Comparison of ENCODE assay signal across 20 mouse cellular contexts in genomic region chr14:76164236-76164635, GRCm38 (mm10). TPM values are rescaled to one million over a fixed set of nuclear protein-coding genes. Genes with fewer than 3 reads are reported as not detected.
DNase-seq lines count a peak whose midpoint lies in the region; ATAC-seq and TF ChIP-seq lines count a peak whose summit lies in the region.
"Had no signal": no experiment of that assay in that cellular context is flagged by ENCODE, and none has a peak within 500 bp of the region (broad histone marks: within the 10 kb centered on the region; RNA-seq: fewer than 3 reads in every experiment).

No protein-coding gene starts in this region.

- H3K9ac ChIP-seq in kidney, embryonic 15.5 days: no peak overlapping the region
- no peak overlapping the region for H3K9ac ChIP-seq in kidney, embryonic 14.5 days (ENCODE audit: low read depth, low read length)
- no peak overlapping the region for H3K9ac ChIP-seq in neural tube, embryonic 12.5 days
- no peak overlapping the region for H3K9ac ChIP-seq in neural tube, embryonic 15.5 days (replicated peaks)
- H3K9ac ChIP-seq in intestine, postnatal 0 days (ENCODE audit: low read depth, low read length): no peak overlapping the region
- H3K9ac ChIP-seq in liver, embryonic 12.5 days: no peak overlapping the region
- H3K9ac ChIP-seq: heart, embryonic 15.5 days; lung, embryonic 14.5 days; stomach, embryonic 15.5 days had no signal

- WGBS in heart, embryonic 10.5 days: 38% methylated on average over 11 of the region's 11 CpGs
- 41% methylated on average over 11 of the region's 11 CpGs for WGBS in kidney, embryonic 15.5 days
- WGBS in kidney, embryonic 14.5 days: 39% methylated on average over 11 of the region's 11 CpGs
- WGBS in neural tube, embryonic 12.5 days: 30% methylated on average over 11 of the region's 11 CpGs
- 23% methylated on average over 11 of the region's 11 CpGs for WGBS in neural tube, embryonic 15.5 days
- WGBS in intestine, postnatal 0 days: 39% methylated on average over 11 of the region's 11 CpGs
- WGBS in liver, embryonic 12.5 days (ENCODE audit: insufficient replicate concordance): 36% methylated on average over 11 of the region's 11 CpGs

- peaks cover 12% of the 10 kb centered on the region for H3K27me3 ChIP-seq in heart, embryonic 10.5 days (ENCODE audit: insufficient read depth, poor library complexity, severe bottlenecking)
- H3K27me3 ChIP-seq in kidney, embryonic 15.5 days: peaks cover 14% of the 10 kb centered on the region; the same call in 1 of the 2 replicates
- H3K27me3 ChIP-seq in kidney, embryonic 14.5 days (ENCODE audit: control insufficient read depth, insufficient read depth, low read length): 0 out of 2 replicates have a peak, but pooled peaks cover 6% of the 10 kb centered on the region
- peaks cover 5% of the 10 kb centered on the region; the same call in 1 of the 2 replicates for H3K27me3 ChIP-seq in neural tube, embryonic 12.5 days (replicated peaks)
- H3K27me3 ChIP-seq in neural tube, embryonic 15.5 days (replicated peaks): no peaks in the 10 kb centered on the region
- 0 out of 2 replicates have a peak, but pooled peaks cover 4% of the 10 kb centered on the region for H3K27me3 ChIP-seq in intestine, postnatal 0 days (replicated peaks; ENCODE audit: control insufficient read depth, insufficient read depth, low read length)
- peaks cover 30% of the 10 kb centered on the region for H3K27me3 ChIP-seq in liver, embryonic 12.5 days (replicated peaks)
- H3K27me3 ChIP-seq: stomach, embryonic 15.5 days had no signal

- H3K36me3 ChIP-seq in heart, embryonic 10.5 days: no peaks in the 10 kb centered on the region
- H3K36me3 ChIP-seq in kidney, embryonic 15.5 days: no peaks in the 10 kb centered on the region
- H3K36me3 ChIP-seq in kidney, embryonic 14.5 days (ENCODE audit: control insufficient read depth, insufficient read depth, low read length): no peaks in the 10 kb centered on the region
- no peaks in the 10 kb centered on the region for H3K36me3 ChIP-seq in neural tube, embryonic 12.5 days
- no peaks in the 10 kb centered on the region for H3K36me3 ChIP-seq in neural tube, embryonic 15.5 days
- H3K36me3 ChIP-seq in intestine, postnatal 0 days (ENCODE audit: control insufficient read depth, insufficient read depth): no peaks in the 10 kb centered on the region
- no peaks in the 10 kb centered on the region for H3K36me3 ChIP-seq in liver, embryonic 12.5 days
- H3K36me3 ChIP-seq: forebrain, embryonic 10.5 days; heart, embryonic 15.5 days; hindbrain, embryonic 15.5 days; stomach, embryonic 15.5 days had no signal

- peak overlapping the region; percentile 54; the same call in 1 of the 2 replicates for H3K4me2 ChIP-seq in kidney, embryonic 15.5 days
- H3K4me2 ChIP-seq in kidney, embryonic 14.5 days (replicated peaks; ENCODE audit: low read depth, low read length): no peak overlapping the region
- peak overlapping the region; percentile 48; the same call in 1 of the 2 replicates for H3K4me2 ChIP-seq in neural tube, embryonic 12.5 days (replicated peaks)
- H3K4me2 ChIP-seq in neural tube, embryonic 15.5 days: no peak overlapping the region
- peak overlapping the region; percentile 53 for H3K4me2 ChIP-seq in intestine, postnatal 0 days (replicated peaks; ENCODE audit: low read depth)
- H3K4me2 ChIP-seq in liver, embryonic 12.5 days: no peak overlapping the region

- no peak for DNase-seq in heart, embryonic 10.5 days (ENCODE audit: low spot score)
- DNase-seq in heart, postnatal 4 days: no peak
- DNase-seq: cerebellum, adult 8-10 months; gastrocnemius, adult 2 months; kidney, adult 11 months; layer of hippocampus, adult 9-11 months; left cerebral cortex, postnatal 4 days; lung, embryonic 14.5 days; lung, postnatal 4 days had no signal

- no peak overlapping the region for H3K27ac ChIP-seq in heart, embryonic 10.5 days
- H3K27ac ChIP-seq in kidney, embryonic 15.5 days: no peak overlapping the region
- H3K27ac ChIP-seq in kidney, embryonic 14.5 days (ENCODE audit: low read depth, low read length): no peak overlapping the region
- no peak overlapping the region for H3K27ac ChIP-seq in neural tube, embryonic 12.5 days
- H3K27ac ChIP-seq in neural tube, embryonic 15.5 days (replicated peaks): no peak overlapping the region
- no peak overlapping the region for H3K27ac ChIP-seq in intestine, postnatal 0 days (ENCODE audit: low read depth, low read length)
- H3K27ac ChIP-seq in liver, embryonic 12.5 days: no peak overlapping the region
- H3K27ac ChIP-seq: forebrain, embryonic 10.5 days; gastrocnemius, adult 2 months; heart, embryonic 15.5 days; hindbrain, embryonic 15.5 days; left cerebral cortex, adult 2 months; stomach, embryonic 15.5 days had no signal

- peaks cover 2% of the 10 kb centered on the region; the same call in 1 of the 2 replicates for H3K9me3 ChIP-seq in heart, embryonic 10.5 days
- H3K9me3 ChIP-seq in kidney, embryonic 15.5 days (replicated peaks): no peaks in the 10 kb centered on the region
- no peaks in the 10 kb centered on the region for H3K9me3 ChIP-seq in kidney, embryonic 14.5 days (ENCODE audit: control insufficient read depth, low read length)
- 0 out of 2 replicates have a peak, but pooled peaks cover 4% of the 10 kb centered on the region for H3K9me3 ChIP-seq in neural tube, embryonic 12.5 days
- H3K9me3 ChIP-seq in neural tube, embryonic 15.5 days (replicated peaks): no peaks in the 10 kb centered on the region
- H3K9me3 ChIP-seq in intestine, postnatal 0 days (ENCODE audit: control insufficient read depth): no peaks in the 10 kb centered on the region
- H3K9me3 ChIP-seq in liver, embryonic 12.5 days (replicated peaks): no peaks in the 10 kb centered on the region
- H3K9me3 ChIP-seq: forebrain, embryonic 10.5 days; heart, embryonic 15.5 days; hindbrain, embryonic 15.5 days; stomach, embryonic 15.5 days had no signal

- peaks cover 14% of the 10 kb centered on the region for H3K4me1 ChIP-seq in heart, embryonic 10.5 days
- H3K4me1 ChIP-seq in kidney, embryonic 15.5 days: peaks cover 9% of the 10 kb centered on the region
- no peaks in the 10 kb centered on the region for H3K4me1 ChIP-seq in kidney, embryonic 14.5 days (ENCODE audit: control insufficient read depth, insufficient read depth, low read length)
- H3K4me1 ChIP-seq in neural tube, embryonic 12.5 days: peaks cover 10% of the 10 kb centered on the region
- peaks cover 10% of the 10 kb centered on the region for H3K4me1 ChIP-seq in neural tube, embryonic 15.5 days
- H3K4me1 ChIP-seq in intestine, postnatal 0 days (replicated peaks; ENCODE audit: control insufficient read depth, insufficient read depth, low read length): no peaks in the 10 kb centered on the region
- no peaks in the 10 kb centered on the region for H3K4me1 ChIP-seq in liver, embryonic 12.5 days

- H3K4me3 ChIP-seq in heart, embryonic 10.5 days: peak overlapping the region; percentile 50; the same call in 1 of the 2 replicates
- H3K4me3 ChIP-seq in kidney, embryonic 15.5 days (replicated peaks): no peak overlapping the region
- no peak overlapping the region for H3K4me3 ChIP-seq in kidney, embryonic 14.5 days (ENCODE audit: low read length)
- no peak overlapping the region for H3K4me3 ChIP-seq in neural tube, embryonic 12.5 days
- H3K4me3 ChIP-seq in neural tube, embryonic 15.5 days (replicated peaks): no peak overlapping the region
- no peak overlapping the region for H3K4me3 ChIP-seq in intestine, postnatal 0 days (ENCODE audit: low read depth, low read length)
- H3K4me3 ChIP-seq in liver, embryonic 12.5 days: no peak overlapping the region
- H3K4me3 ChIP-seq: left cerebral cortex, adult 2 months; stomach, embryonic 15.5 days had no signal

- TF ChIP-seq CTCF in intestine, postnatal 0 days (IDR thresholded peaks at IDR 0.05; ENCODE audit: low read depth): no peak

- no peak for ATAC-seq in kidney, embryonic 15.5 days (replicated peaks; ENCODE audit: low FRiP score)
- no peak for ATAC-seq in kidney, embryonic 14.5 days (ENCODE audit: low FRiP score, low TSS enrichment)
- ATAC-seq in neural tube, embryonic 12.5 days (ENCODE audit: low FRiP score, low read depth): no peak
- no peak for ATAC-seq in neural tube, embryonic 15.5 days (ENCODE audit: low FRiP score)
- no peak for ATAC-seq in intestine, postnatal 0 days
- ATAC-seq in liver, embryonic 12.5 days: no peak

RNA-seq across cellular contexts. Expression of gene Nufip1, which starts 53.5 kb away (rescaled TPM):
- polyA plus RNA-seq in heart, embryonic 10.5 days (2016; fragmentation: Nextera tagmentation; extraction: Ambion mirVana): 13.5 and 16.6 TPM in 2 replicates
- 1 to 10 TPM; 6.0 to 6.4 TPM for total RNA-seq in heart, postnatal 4 days (2021)
- 17.5 TPM in 2 replicates for polyA plus RNA-seq in kidney, embryonic 15.5 days (2015; fragmentation: Nextera tagmentation; extraction: Ambion mirVana)
- 16.1 and 17.7 TPM in 2 replicates for polyA plus RNA-seq in kidney, embryonic 14.5 days (2014; fragmentation: Nextera tagmentation; extraction: Ambion mirVana)
- 16.0 and 17.4 TPM in 2 replicates for polyA plus RNA-seq in neural tube, embryonic 12.5 days (2016; fragmentation: Nextera tagmentation; extraction: Ambion mirVana)
- polyA plus RNA-seq in neural tube, embryonic 15.5 days (2015; fragmentation: Nextera tagmentation; extraction: Ambion mirVana): 12.1 and 14.1 TPM in 2 replicates
- polyA plus RNA-seq in intestine, postnatal 0 days (2015; fragmentation: Nextera tagmentation; extraction: Ambion mirVana): 7.5 and 8.6 TPM in 2 replicates
- polyA plus RNA-seq in liver, embryonic 12.5 days (2016; fragmentation: Nextera tagmentation; extraction: Ambion mirVana): 11.3 and 12.1 TPM in 2 replicates

RNA-seq across cellular contexts. Expression of gene Gpalpp1, which starts 53.7 kb away (rescaled TPM):
- polyA plus RNA-seq in heart, embryonic 10.5 days (2016; fragmentation: Nextera tagmentation; extraction: Ambion mirVana): 13.1 and 13.3 TPM in 2 replicates
- 10 to 100 TPM; 14.8 to 15.4 TPM for total RNA-seq in heart, postnatal 4 days (2021)
- polyA plus RNA-seq in kidney, embryonic 15.5 days (2015; fragmentation: Nextera tagmentation; extraction: Ambion mirVana): 12.7 and 14.3 TPM in 2 replicates
- 8.5 and 13.3 TPM in 2 replicates for polyA plus RNA-seq in kidney, embryonic 14.5 days (2014; fragmentation: Nextera tagmentation; extraction: Ambion mirVana)
- polyA plus RNA-seq in neural tube, embryonic 12.5 days (2016; fragmentation: Nextera tagmentation; extraction: Ambion mirVana): 16.2 and 18.3 TPM in 2 replicates
- polyA plus RNA-seq in neural tube, embryonic 15.5 days (2015; fragmentation: Nextera tagmentation; extraction: Ambion mirVana): 9.5 and 10.0 TPM in 2 replicates
- 5.8 and 5.9 TPM in 2 replicates for polyA plus RNA-seq in intestine, postnatal 0 days (2015; fragmentation: Nextera tagmentation; extraction: Ambion mirVana)
- polyA plus RNA-seq in liver, embryonic 12.5 days (2016; fragmentation: Nextera tagmentation; extraction: Ambion mirVana): 9.8 and 10.3 TPM in 2 replicates

Comparison
In these comparisons a context has a peak if more than half of its experiments do, and no peak if none do; other contexts are left out.
1. H3K4me2 ChIP-seq: peak in kidney, embryonic 15.5 days (single experiment), neural tube, embryonic 12.5 days (single experiment) and intestine, postnatal 0 days (single experiment); none in kidney, embryonic 14.5 days (single experiment), neural tube, embryonic 15.5 days (single experiment) and liver, embryonic 12.5 days (single experiment).